Mouse (Mus musculus): ENCODE measurements at regions not wholly inside any gene's neighbourhood (a gene's known extent, or its start where the extent isn't known, plus 50 kb on each side); places are given as distances from the start of the nearest gene placed in this dataset.

DNA sequence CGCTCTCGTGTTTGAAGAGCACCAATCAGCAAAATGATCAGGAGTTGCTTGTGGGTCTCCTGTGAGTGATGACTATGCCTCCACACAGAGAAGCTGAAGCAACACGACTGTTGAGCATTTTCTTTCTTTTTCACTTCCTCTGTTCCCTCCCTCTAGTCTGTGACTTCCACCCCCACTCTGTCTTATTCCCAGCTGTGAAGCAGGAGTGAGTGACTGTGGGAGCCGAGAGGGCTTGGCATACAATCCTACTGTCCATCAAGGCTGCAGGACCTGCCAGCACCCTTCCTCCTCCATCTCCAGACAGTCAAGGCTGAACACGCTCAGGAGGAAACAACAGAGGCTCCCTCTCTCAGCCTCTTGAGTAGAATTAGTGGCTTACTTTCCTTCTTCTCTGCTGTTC lies 401.3 kb downstream of the Plcl1 start:
- WGBS = 49% methylated on average over 5 of the region's 5 CpGs
- no peaks in the 10 kb centered on the region for H3K27me3 ChIP-seq (ENCODE audit: control insufficient read depth, insufficient read depth, low read length)
- H3K4me1 ChIP-seq (ENCODE audit: control insufficient read depth, insufficient read depth, low read length) = no peaks in the 10 kb centered on the region
- H3K36me3 ChIP-seq (ENCODE audit: control insufficient read depth, insufficient read depth, low read length) = no peaks in the 10 kb centered on the region
- ATAC-seq (ENCODE audit: insufficient read depth, low FRiP score) = no peak
- H3K9ac ChIP-seq (ENCODE audit: low read length) = no peak overlapping the region
- H3K4me3 ChIP-seq (replicated peaks; ENCODE audit: low read length) = no peak overlapping the region
- H3K4me2 ChIP-seq (ENCODE audit: low read depth, low read length) = no peak overlapping the region
- no peaks in the 10 kb centered on the region for H3K9me3 ChIP-seq (replicated peaks; ENCODE audit: control insufficient read depth, low read length)
- no peak overlapping the region for H3K27ac ChIP-seq (ENCODE audit: low read length)

DNA sequence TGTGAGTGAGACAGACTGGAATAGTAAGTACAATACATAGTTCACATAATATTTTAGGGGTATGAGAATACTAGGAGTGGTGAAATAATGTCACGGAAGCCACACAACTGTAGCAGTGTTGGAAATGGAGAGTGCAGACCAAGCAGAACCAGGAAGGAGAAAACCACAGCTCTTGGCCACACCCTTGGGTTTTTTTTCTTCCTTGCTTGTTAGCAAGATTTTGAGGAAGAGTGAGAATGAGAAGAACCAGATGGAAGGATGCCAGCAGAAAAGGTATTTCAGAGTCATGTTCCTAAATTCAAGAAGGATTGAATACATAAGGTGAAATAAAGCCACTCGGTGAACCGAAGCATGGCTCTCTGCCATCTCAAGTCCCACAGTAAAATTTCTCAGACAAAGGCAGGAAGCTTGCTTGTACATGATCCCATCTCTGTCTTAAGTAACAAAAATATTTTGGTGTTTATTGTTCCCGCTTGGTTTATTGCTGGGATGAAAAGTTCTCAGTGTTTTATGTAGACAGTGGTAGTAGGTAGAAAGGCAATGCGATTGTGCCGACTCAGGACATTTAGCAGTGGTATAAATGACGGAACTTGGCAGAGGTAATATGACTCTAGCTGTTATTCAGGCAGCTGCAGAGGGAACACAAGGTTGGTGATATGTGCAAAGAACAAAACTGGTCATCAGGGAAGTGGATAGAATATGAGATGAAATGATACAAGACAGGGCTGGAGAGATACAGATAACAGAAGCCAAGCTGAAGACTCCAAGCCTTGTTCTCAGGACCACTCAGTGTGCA lies 403.2 kb downstream of the Plcl1 start:
- Histone ChIP-seq H3K9me3 (replicated peaks; ENCODE audit: control insufficient read depth, low read length) (no peaks in the 10 kb centered on the region), H3K27ac (ENCODE audit: low read length) (no peak overlapping the region), H3K4me3 (replicated peaks; ENCODE audit: low read length) (no peak overlapping the region), H3K9ac (ENCODE audit: low read length) (no peak overlapping the region), H3K36me3 (ENCODE audit: control insufficient read depth, insufficient read depth, low read length) (no peaks in the 10 kb centered on the region), H3K4me2 (ENCODE audit: low read depth, low read length) (no peak overlapping the region), H3K4me1 (ENCODE audit: control insufficient read depth, insufficient read depth, low read length) (no peaks in the 10 kb centered on the region), H3K27me3 (ENCODE audit: control insufficient read depth, insufficient read depth, low read length) (no peaks in the 10 kb centered on the region)
- 79% methylated on average over 7 of the region's 7 CpGs for WGBS
- ATAC-seq (ENCODE audit: insufficient read depth, low FRiP score) = no peak

DNA sequence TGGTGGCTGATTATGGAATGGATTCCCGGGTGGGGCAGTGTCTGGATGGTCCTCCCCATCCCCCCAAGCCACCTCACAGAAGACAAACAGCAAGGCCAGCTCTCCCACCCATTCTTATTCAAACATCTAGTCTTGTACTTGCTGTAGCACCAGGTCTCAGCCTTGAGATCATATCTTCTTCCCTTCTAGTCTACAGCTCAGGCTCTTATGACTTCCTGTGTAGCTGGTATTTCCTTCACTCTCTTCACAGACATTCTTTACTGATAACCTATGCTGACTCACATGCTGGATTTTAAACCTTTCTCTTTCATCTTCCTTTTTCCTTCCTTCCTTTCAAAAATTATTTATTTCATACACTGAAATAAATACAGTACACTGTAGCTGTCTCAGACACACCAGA lies 406.8 kb downstream of the Plcl1 start:
- Histone ChIP-seq H3K4me2 (ENCODE audit: low read depth, low read length) (no peak overlapping the region), H3K4me3 (replicated peaks; ENCODE audit: low read length) (no peak overlapping the region), H3K9ac (ENCODE audit: low read length) (no peak overlapping the region), H3K9me3 (replicated peaks; ENCODE audit: control insufficient read depth, low read length) (no peaks in the 10 kb centered on the region), H3K27me3 (ENCODE audit: control insufficient read depth, insufficient read depth, low read length) (no peaks in the 10 kb centered on the region), H3K27ac (ENCODE audit: low read length) (no peak overlapping the region), H3K36me3 (ENCODE audit: control insufficient read depth, insufficient read depth, low read length) (no peaks in the 10 kb centered on the region), H3K4me1 (ENCODE audit: control insufficient read depth, insufficient read depth, low read length) (no peaks in the 10 kb centered on the region)
- ATAC-seq (ENCODE audit: insufficient read depth, low FRiP score) = no peak
- 77% methylated on average over 1 of the region's 1 CpGs for WGBS

DNA sequence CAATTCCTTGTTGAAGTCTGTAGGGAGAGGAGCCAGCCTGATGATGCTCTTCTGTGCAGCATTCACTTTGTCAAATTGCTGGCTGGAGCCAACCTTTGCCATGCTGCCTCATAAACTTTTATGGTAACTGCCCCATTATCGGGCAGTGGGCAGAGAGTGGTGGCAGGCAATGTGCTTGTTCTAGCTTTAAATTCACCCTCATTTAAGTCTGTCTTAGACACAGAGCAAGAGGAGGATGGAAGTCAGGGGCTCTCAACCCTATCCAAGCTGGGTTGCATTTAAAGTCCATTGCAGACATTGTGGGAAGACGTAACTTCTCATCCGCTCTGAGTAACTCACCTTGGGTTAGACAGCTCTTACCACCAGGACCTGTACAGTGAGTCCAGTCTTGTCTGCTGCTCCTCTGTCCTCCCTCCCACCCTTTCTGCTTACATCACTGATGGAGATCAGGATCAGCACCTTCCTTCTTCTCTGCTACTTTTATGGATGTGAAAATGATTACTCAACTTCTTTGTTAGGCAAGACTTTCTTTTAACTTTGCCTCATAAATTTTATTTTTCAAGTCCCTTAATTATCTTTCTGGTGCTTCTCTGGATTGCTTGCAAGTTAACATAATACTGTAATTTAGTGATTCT lies 415.3 kb downstream of the Plcl1 start:
- ATAC-seq (ENCODE audit: insufficient read depth, low FRiP score) = no peak

DNA sequence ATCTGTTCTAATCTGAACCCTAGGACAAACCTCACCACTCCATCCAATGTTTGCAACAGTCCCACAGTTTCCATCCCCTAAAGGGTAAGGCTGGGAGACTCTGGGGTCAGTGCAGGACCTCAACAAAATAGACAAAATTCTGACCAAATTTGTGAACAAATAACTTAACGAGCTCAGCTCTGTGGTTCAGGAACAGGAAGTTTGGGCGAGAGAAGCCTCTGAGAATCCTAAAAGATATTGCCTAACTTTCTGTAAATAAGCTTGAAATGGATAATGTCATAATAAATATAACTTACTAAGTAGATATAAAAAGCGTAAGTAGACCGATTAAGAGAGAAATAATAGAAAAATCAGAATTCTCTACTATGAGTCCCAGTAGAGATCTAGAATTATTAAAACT lies 416.9 kb downstream of the Plcl1 start:
- no peaks in the 10 kb centered on the region for H3K27me3 ChIP-seq (ENCODE audit: control insufficient read depth, insufficient read depth, low read length)
- H3K9ac ChIP-seq (ENCODE audit: low read length) = no peak overlapping the region
- H3K4me1 ChIP-seq (ENCODE audit: control insufficient read depth, insufficient read depth, low read length) = no peaks in the 10 kb centered on the region
- no peak overlapping the region for H3K4me3 ChIP-seq (replicated peaks; ENCODE audit: low read length)
- ATAC-seq (ENCODE audit: insufficient read depth, low FRiP score) = no peak
- H3K4me2 ChIP-seq (ENCODE audit: low read depth, low read length) = no peak overlapping the region
- H3K36me3 ChIP-seq (ENCODE audit: control insufficient read depth, insufficient read depth, low read length) = no peaks in the 10 kb centered on the region
- H3K9me3 ChIP-seq (replicated peaks; ENCODE audit: control insufficient read depth, low read length) = no peaks in the 10 kb centered on the region
- 87% methylated on average over 4 of the region's 4 CpGs for WGBS
- H3K27ac ChIP-seq (ENCODE audit: low read length) = no peak overlapping the region

More for the DNA sequence above, 415.3 kb downstream of the Plcl1 start:
- H3K9me3 ChIP-seq (replicated peaks; ENCODE audit: control insufficient read depth, low read length) = no peaks in the 10 kb centered on the region
- no peak overlapping the region for H3K4me2 ChIP-seq (ENCODE audit: low read depth, low read length)
- no peak overlapping the region for H3K27ac ChIP-seq (ENCODE audit: low read length)
- H3K4me3 ChIP-seq (replicated peaks; ENCODE audit: low read length) = no peak overlapping the region
- no peak overlapping the region for H3K9ac ChIP-seq (ENCODE audit: low read length)
- 84% methylated on average over 3 of the region's 3 CpGs for WGBS
- H3K36me3 ChIP-seq (ENCODE audit: control insufficient read depth, insufficient read depth, low read length) = no peaks in the 10 kb centered on the region
- no peaks in the 10 kb centered on the region for H3K4me1 ChIP-seq (ENCODE audit: control insufficient read depth, insufficient read depth, low read length)
- no peaks in the 10 kb centered on the region for H3K27me3 ChIP-seq (ENCODE audit: control insufficient read depth, insufficient read depth, low read length)

DNA sequence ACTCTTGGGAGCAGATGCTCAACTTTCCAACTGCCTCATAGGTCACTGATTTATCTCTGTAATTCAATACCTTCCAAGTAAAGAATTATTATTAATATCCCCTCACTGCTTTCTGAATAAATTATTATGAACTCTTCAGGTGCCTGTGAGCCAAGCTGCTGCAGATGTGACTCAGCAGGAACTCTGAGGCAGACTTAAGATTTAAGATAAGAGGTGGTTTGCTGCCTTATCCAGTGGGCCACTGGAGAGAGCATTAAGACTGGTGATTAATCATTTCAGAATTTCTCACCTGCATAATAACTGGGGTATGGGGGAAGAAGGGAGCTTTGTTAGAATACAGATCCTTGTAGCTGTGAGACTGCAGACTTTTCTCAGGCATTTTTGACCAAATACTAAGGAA lies 421.5 kb downstream of the Plcl1 start:
- H3K4me1 ChIP-seq (ENCODE audit: control insufficient read depth, insufficient read depth, low read length) = no peaks in the 10 kb centered on the region
- H3K4me3 ChIP-seq (replicated peaks; ENCODE audit: low read length) = no peak overlapping the region
- no peak overlapping the region for H3K27ac ChIP-seq (ENCODE audit: low read length)
- H3K36me3 ChIP-seq (ENCODE audit: control insufficient read depth, insufficient read depth, low read length) = no peaks in the 10 kb centered on the region
- no peak for ATAC-seq (ENCODE audit: insufficient read depth, low FRiP score)
- H3K9ac ChIP-seq (ENCODE audit: low read length) = no peak overlapping the region
- H3K27me3 ChIP-seq (ENCODE audit: control insufficient read depth, insufficient read depth, low read length) = no peaks in the 10 kb centered on the region
- no peaks in the 10 kb centered on the region for H3K9me3 ChIP-seq (replicated peaks; ENCODE audit: control insufficient read depth, low read length)
- no peak overlapping the region for H3K4me2 ChIP-seq (ENCODE audit: low read depth, low read length)

DNA sequence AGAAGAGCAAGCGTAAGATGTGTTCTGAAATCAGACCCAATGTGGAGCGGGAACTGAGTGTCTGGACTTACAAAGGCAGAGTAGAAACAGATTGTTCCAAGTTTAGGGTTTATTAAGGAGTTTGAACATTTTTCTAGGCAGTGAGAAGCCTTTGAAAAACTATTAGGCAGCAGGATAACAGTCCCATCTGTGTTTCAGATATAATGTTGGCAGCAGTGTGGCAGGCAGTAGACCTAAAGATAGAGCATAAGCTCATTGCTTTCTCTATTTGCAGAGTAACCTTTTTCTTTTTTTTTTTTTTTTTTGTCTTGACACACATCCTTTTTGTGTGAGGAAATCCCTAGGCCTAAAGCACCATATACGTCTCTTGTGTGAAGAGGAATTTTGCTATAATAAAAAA lies 429.6 kb downstream of the Plcl1 start:
- Histone ChIP-seq H3K36me3 (ENCODE audit: control insufficient read depth, insufficient read depth, low read length) (no peaks in the 10 kb centered on the region), H3K27ac (ENCODE audit: low read length) (no peak overlapping the region), H3K9me3 (replicated peaks; ENCODE audit: control insufficient read depth, low read length) (no peaks in the 10 kb centered on the region), H3K4me2 (ENCODE audit: low read depth, low read length) (no peak overlapping the region), H3K9ac (ENCODE audit: low read length) (no peak overlapping the region), H3K27me3 (ENCODE audit: control insufficient read depth, insufficient read depth, low read length) (no peaks in the 10 kb centered on the region), H3K4me1 (ENCODE audit: control insufficient read depth, insufficient read depth, low read length) (no peaks in the 10 kb centered on the region), H3K4me3 (replicated peaks; ENCODE audit: low read length) (no peak overlapping the region)
- ATAC-seq (ENCODE audit: insufficient read depth, low FRiP score) = no peak
- 92% methylated on average over 3 of the region's 3 CpGs for WGBS

DNA sequence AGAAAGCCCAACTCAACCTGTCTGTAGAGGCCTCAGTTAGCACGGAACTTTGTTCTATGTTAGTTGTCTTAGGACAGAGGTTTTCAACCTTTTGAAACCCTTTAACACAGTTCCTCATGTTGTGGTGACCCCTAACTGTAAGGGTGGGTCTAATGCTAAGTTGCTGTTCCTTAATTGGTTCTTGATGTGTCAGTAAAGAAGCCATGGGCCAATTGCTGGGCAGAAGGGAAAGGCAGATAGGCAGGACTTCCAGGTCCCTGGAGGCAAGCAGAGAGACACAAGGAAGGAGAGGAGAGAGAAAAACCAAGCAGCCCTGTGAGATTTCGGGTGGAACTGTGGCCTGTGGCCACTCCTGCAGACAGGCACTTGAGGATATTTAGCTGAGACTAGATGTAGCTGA lies 431.0 kb downstream of the Plcl1 start:
- Histone ChIP-seq H3K36me3 (ENCODE audit: control insufficient read depth, insufficient read depth, low read length) (no peaks in the 10 kb centered on the region), H3K27me3 (ENCODE audit: control insufficient read depth, insufficient read depth, low read length) (no peaks in the 10 kb centered on the region), H3K9ac (ENCODE audit: low read length) (no peak overlapping the region), H3K4me2 (ENCODE audit: low read depth, low read length) (no peak overlapping the region), H3K4me3 (replicated peaks; ENCODE audit: low read length) (no peak overlapping the region), H3K4me1 (ENCODE audit: control insufficient read depth, insufficient read depth, low read length) (no peaks in the 10 kb centered on the region), H3K9me3 (replicated peaks; ENCODE audit: control insufficient read depth, low read length) (no peaks in the 10 kb centered on the region), H3K27ac (ENCODE audit: low read length) (no peak overlapping the region)
- 89% methylated on average over 2 of the region's 2 CpGs for WGBS
- ATAC-seq (ENCODE audit: insufficient read depth, low FRiP score) = no peak

DNA sequence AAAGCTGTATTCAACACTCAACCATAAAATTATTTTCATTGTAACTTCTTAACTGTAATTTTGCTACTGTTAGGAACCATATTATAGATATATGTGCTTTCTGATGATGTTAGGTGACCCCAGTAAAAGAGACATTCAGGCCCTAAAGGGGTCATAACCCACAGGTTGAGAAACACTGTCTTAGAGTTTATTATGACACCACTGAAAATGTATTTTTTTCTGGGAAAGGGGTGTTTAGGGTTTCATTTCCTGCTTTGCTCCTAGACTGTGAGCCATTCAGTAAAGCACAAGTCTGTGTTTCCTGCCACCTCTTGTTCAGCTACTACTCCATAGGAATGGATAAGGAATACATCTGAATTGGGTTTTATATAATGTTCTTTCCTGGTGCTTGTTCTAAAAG lies 431.6 kb downstream of the Plcl1 start:
- Histone ChIP-seq H3K27me3 (ENCODE audit: control insufficient read depth, insufficient read depth, low read length) (no peaks in the 10 kb centered on the region), H3K27ac (ENCODE audit: low read length) (no peak overlapping the region), H3K4me1 (ENCODE audit: control insufficient read depth, insufficient read depth, low read length) (no peaks in the 10 kb centered on the region), H3K4me2 (ENCODE audit: low read depth, low read length) (no peak overlapping the region), H3K9me3 (replicated peaks; ENCODE audit: control insufficient read depth, low read length) (no peaks in the 10 kb centered on the region), H3K36me3 (ENCODE audit: control insufficient read depth, insufficient read depth, low read length) (no peaks in the 10 kb centered on the region), H3K4me3 (replicated peaks; ENCODE audit: low read length) (no peak overlapping the region), H3K9ac (ENCODE audit: low read length) (no peak overlapping the region)
- no peak for ATAC-seq (ENCODE audit: insufficient read depth, low FRiP score)
